Mouse (Mus musculus) hindbrain, embryonic 13.5 days (tissue): ENCODE measurements around the gene Erc2. TPM values are rescaled to one million over a fixed set of nuclear protein-coding genes. Genes with fewer than 3 reads are reported as not detected.
A peak's percentile ranks its signal among the peaks of the same experiment; 100 is the strongest.

Experiments used
- ATAC-seq: fragments of 200-750 bp; cut with Nextera tagmentation; 2 replicates; pipeline ENCODE4 v1.8.0; 2017; ENCODE audit warnings: moderate TSS enrichment; ENCODE audit not compliant: low FRiP score
- H3K27ac ChIP-seq: fragments of 300-500 bp; sonication (generic); 2 replicates; pipeline ENCODE4 v1.5.1; 2015; ENCODE audit warnings: inconsistent platforms, mild to moderate bottlenecking, moderate library complexity
- H3K27me3 ChIP-seq: fragments of 300-500 bp; sonication (generic); 2 replicates; pipeline ENCODE4 v1.6.1; 2015; ENCODE audit warnings: mild to moderate bottlenecking, inconsistent platforms
- H3K36me3 ChIP-seq: fragments of 300-500 bp; sonication (generic); 2 replicates; pipeline ENCODE4 v1.6.1; 2015; ENCODE audit warnings: mild to moderate bottlenecking, inconsistent platforms
- H3K4me1 ChIP-seq: fragments of 300-500 bp; sonication (generic); replicated peaks from 2 replicates; pipeline ENCODE4 v1.6.1; 2015; ENCODE audit warnings: inconsistent platforms
- H3K4me2 ChIP-seq: fragments of 300-500 bp; sonication (generic); 2 replicates; pipeline ENCODE4 v1.6.1; 2015; ENCODE audit warnings: inconsistent platforms, mild to moderate bottlenecking, moderate library complexity
- H3K4me3 ChIP-seq: fragments of 300-500 bp; sonication (generic); 2 replicates; pipeline ENCODE4 v1.5.1; 2015; ENCODE audit warnings: mild to moderate bottlenecking, inconsistent platforms
- H3K9ac ChIP-seq: fragments of 300-500 bp; sonication (generic); 2 replicates; pipeline ENCODE4 v1.6.1; 2015; ENCODE audit warnings: mild to moderate bottlenecking, inconsistent platforms
- H3K9me3 ChIP-seq: fragments of 300-500 bp; sonication (generic); 2 replicates; pipeline ENCODE4 v1.6.1; 2016; ENCODE audit warnings: inconsistent platforms
- WGBS: fragments of 180-500 bp; shearing (Covaris S2); methylation state at CpG from one replicate; pipeline ENCODE4 v1.1.7; 2015; 5-methylcytosine and 5-hydroxymethylcytosine counted together
- polyA plus RNA-seq: library from polyadenylated mRNA; unstranded; fragments of >200 nt; fragmentation: Nextera tagmentation; extraction: Ambion mirVana; gene quantifications from 2 replicates; pipeline ENCODE4 v1.2.1, GENCODE M21; 2015

The Erc2 gene
- polyA plus RNA-seq, 1 experiment from 2014 or later, result 79.8 TPM

DNA sequence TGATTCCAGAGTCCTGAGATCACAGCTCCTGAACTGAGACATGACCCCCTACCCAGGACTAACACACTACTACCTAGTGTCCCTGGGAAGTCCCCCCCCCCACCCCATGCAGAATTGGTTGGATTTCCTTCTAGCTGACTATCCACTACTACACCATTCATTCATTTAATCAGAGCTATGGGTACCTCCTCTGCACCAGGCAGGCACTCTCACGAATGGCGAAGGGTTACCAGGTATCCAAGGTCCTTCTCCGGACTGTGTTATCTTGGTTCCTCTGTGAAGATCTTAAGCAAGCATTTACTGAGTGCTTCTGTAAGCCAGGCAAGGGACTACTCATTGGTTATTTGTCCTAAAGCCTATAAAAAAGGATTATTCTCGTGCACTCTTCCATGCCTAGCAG, 737.8 kb downstream of the Erc2 start:
- Histone ChIP-seq H3K27ac (no peak overlapping the region), H3K27me3 (peaks cover 7% of the 10 kb centered on the region; the same call in 1 of the 2 replicates), H3K9me3 (no peaks in the 10 kb centered on the region), H3K4me3 (no peak overlapping the region), H3K4me2 (no peak overlapping the region), H3K4me1 (no peaks in the 10 kb centered on the region), H3K9ac (no peak overlapping the region), H3K36me3 (no peaks in the 10 kb centered on the region)
- ATAC-seq, result no peak
- WGBS, result 92% methylated on average over 4 of the region's 4 CpGs

- no peaks in the 10 kb centered on the region for H3K9me3 ChIP-seq
- peaks cover 7% of the 10 kb centered on the region; the same call in 1 of the 2 replicates for H3K27me3 ChIP-seq
- ATAC-seq, result no peak
- H3K9ac ChIP-seq, result no peak overlapping the region
- no peak overlapping the region for H3K4me3 ChIP-seq
- no peak overlapping the region for H3K27ac ChIP-seq
- 60% methylated on average over 4 of the region's 4 CpGs for WGBS
- H3K4me2 ChIP-seq, result no peak overlapping the region
- H3K36me3 ChIP-seq, result no peaks in the 10 kb centered on the region
- H3K4me1 ChIP-seq, result no peaks in the 10 kb centered on the region
Measured at GRCm38 (mm10) chr14:28362336-28362735, 740.1 kb downstream of the Erc2 start.

- H3K27me3 ChIP-seq, result peaks cover 60% of the 10 kb centered on the region
- no peak for ATAC-seq
Measured at GRCm38 (mm10) chr14:28370713-28371112, 748.5 kb downstream of the Erc2 start.

GRCm38 (mm10) chr14:28371651-28372050, 749.4 kb downstream of the Erc2 start:
- peaks cover 21% of the 10 kb centered on the region for H3K4me1 ChIP-seq
- peaks cover 60% of the 10 kb centered on the region for H3K27me3 ChIP-seq
- no peaks in the 10 kb centered on the region for H3K36me3 ChIP-seq
- no peaks in the 10 kb centered on the region for H3K9me3 ChIP-seq
- 89% methylated on average over 10 of the region's 10 CpGs for WGBS
- no peak overlapping the region for H3K4me2 ChIP-seq
- no peak overlapping the region for H3K9ac ChIP-seq
- H3K27ac ChIP-seq, result no peak overlapping the region
- H3K4me3 ChIP-seq, result no peak overlapping the region
- ATAC-seq, result no peak

More at GRCm38 (mm10) chr14:28370713-28371112, 748.5 kb downstream of the Erc2 start:
- no peaks in the 10 kb centered on the region for H3K36me3 ChIP-seq
- 85% methylated on average over 8 of the region's 8 CpGs for WGBS
- H3K4me3 ChIP-seq, result no peak overlapping the region
- H3K9ac ChIP-seq, result no peak overlapping the region
- no peak overlapping the region for H3K4me2 ChIP-seq
- H3K9me3 ChIP-seq, result no peaks in the 10 kb centered on the region
- peaks cover 11% of the 10 kb centered on the region for H3K4me1 ChIP-seq
- H3K27ac ChIP-seq, result no peak overlapping the region

- WGBS, result 2% methylated on average over 10 of the region's 10 CpGs
- Histone ChIP-seq H3K36me3 (no peaks in the 10 kb centered on the region), H3K4me1 (peaks cover 25% of the 10 kb centered on the region), H3K9ac (no peak overlapping the region), H3K27ac (peak overlapping the region; percentile 55), H3K4me3 (no peak overlapping the region), H3K4me2 (peak overlapping the region; percentile 25), H3K27me3 (peaks cover 78% of the 10 kb centered on the region), H3K9me3 (no peaks in the 10 kb centered on the region)
- ATAC-seq, result no peak
Measured at GRCm38 (mm10) chr14:28375642-28376091, 753.4 kb downstream of the Erc2 start.

- Histone ChIP-seq H3K4me3 (no peak overlapping the region), H3K9me3 (no peaks in the 10 kb centered on the region), H3K4me1 (peaks cover 25% of the 10 kb centered on the region), H3K36me3 (no peaks in the 10 kb centered on the region), H3K27me3 (peaks cover 80% of the 10 kb centered on the region), H3K27ac (peak overlapping the region; percentile 55; the same call in 1 of the 2 replicates), H3K4me2 (no peak overlapping the region), H3K9ac (no peak overlapping the region)
- ATAC-seq, result no peak
- 26% methylated on average over 9 of the region's 9 CpGs for WGBS
Measured at GRCm38 (mm10) chr14:28376208-28376805, 754.1 kb downstream of the Erc2 start.

DNA sequence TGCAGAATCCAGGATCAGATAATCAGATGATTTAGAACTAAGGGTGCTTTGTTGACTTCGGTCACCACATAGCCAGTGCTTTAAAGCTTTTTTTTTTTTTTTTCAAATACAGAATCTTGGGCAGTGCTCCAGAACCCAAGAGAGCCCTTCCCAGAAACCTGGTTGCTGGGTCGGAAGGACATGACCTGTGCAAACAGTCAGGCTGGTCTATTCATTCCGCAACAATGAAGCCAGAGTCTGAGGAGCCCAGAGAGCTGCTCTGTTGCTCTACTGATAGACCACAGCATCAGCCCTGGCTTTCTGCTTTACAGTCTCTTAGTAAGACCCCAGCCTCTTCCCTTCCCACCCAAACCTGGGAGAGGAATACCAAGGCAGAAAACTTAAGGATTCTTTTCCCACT, 755.3 kb downstream of the Erc2 start:
- ATAC-seq, result no peak
- Histone ChIP-seq H3K4me2 (no peak overlapping the region), H3K4me3 (no peak overlapping the region), H3K36me3 (no peaks in the 10 kb centered on the region), H3K27ac (no peak overlapping the region), H3K27me3 (peaks cover 73% of the 10 kb centered on the region), H3K9ac (no peak overlapping the region), H3K4me1 (peaks cover 34% of the 10 kb centered on the region), H3K9me3 (no peaks in the 10 kb centered on the region)
- WGBS, result 55% methylated on average over 3 of the region's 3 CpGs

DNA sequence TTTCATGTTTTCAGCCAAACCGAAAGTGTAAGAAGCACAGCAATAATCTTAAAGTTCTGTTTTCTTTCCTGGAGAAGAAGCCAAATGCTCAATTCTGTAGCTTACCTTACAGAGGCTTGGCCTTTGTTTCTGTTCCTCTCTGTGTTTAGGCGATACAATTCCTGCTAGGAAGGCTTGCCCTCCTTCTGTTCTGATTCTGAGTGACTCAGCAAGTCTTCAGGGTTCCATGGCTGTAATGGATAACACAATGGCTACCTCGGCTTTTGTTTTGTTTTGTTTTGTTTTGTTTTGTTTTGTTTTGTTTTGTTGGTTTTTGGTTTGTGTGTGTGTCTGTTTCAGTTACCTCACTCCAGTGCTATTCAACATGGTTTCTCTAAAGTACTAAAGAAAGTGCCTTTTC, 757.9 kb downstream of the Erc2 start:
- Histone ChIP-seq H3K36me3 (0 out of 2 replicates have a peak, but pooled peaks cover 2% of the 10 kb centered on the region), H3K9me3 (no peaks in the 10 kb centered on the region), H3K4me1 (peaks cover 29% of the 10 kb centered on the region), H3K27ac (no peak overlapping the region), H3K27me3 (peaks cover 67% of the 10 kb centered on the region), H3K4me2 (no peak overlapping the region), H3K9ac (no peak overlapping the region), H3K4me3 (no peak overlapping the region)
- no peak for ATAC-seq
- 52% methylated on average over 3 of the region's 3 CpGs for WGBS

GRCm38 (mm10) chr14:28381801-28382550, 759.7 kb downstream of the Erc2 start:
- no peak for ATAC-seq
- no peak overlapping the region for H3K4me2 ChIP-seq
- 0 out of 2 replicates have a peak, but pooled peaks cover 2% of the 10 kb centered on the region for H3K36me3 ChIP-seq
- no peak overlapping the region for H3K4me3 ChIP-seq
- H3K9me3 ChIP-seq, result no peaks in the 10 kb centered on the region
- H3K9ac ChIP-seq, result no peak overlapping the region
- 60% methylated on average over 14 of the region's 14 CpGs for WGBS
- peaks cover 69% of the 10 kb centered on the region for H3K27me3 ChIP-seq
- H3K4me1 ChIP-seq, result 0 out of 2 replicates have a peak, but pooled peaks cover 13% of the 10 kb centered on the region
- no peak overlapping the region for H3K27ac ChIP-seq

GRCm38 (mm10) chr14:28386815-28387607, 764.8 kb downstream of the Erc2 start:
- ATAC-seq, result no peak
- WGBS, result 96% methylated on average over 3 of the region's 3 CpGs

DNA sequence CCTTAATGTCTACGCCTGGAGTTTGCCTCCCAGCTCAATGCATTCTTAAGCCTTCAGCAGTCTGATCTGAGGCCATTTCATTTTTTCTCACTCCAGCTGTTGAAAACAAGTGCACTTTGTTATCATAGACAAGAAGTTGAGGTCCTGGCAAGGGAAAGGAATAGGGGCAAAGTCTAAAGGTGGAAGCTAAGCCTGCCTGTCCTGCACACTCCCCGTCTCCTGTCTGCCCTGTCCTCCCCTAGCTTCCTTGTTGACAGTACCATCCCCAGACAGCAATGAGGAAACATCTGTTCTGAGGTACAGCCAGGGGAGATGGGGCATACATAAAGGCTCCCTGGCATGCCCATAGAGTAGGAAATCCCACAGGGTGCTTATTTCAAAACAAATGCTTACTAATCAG, 776.7 kb downstream of the Erc2 start:
- 79% methylated on average over 2 of the region's 2 CpGs for WGBS
- Histone ChIP-seq H3K4me2 (no peak overlapping the region), H3K27ac (no peak overlapping the region), H3K9me3 (no peaks in the 10 kb centered on the region), H3K36me3 (no peaks in the 10 kb centered on the region), H3K27me3 (no peaks in the 10 kb centered on the region), H3K4me1 (peaks cover 7% of the 10 kb centered on the region; the same call in 1 of the 2 replicates), H3K9ac (no peak overlapping the region), H3K4me3 (no peak overlapping the region)
- no peak for ATAC-seq

More at GRCm38 (mm10) chr14:28386815-28387607, 764.8 kb downstream of the Erc2 start:
- H3K4me2 ChIP-seq, result no peak overlapping the region
- H3K4me1 ChIP-seq, result 0 out of 2 replicates have a peak, but pooled peaks cover 5% of the 10 kb centered on the region
- no peak overlapping the region for H3K27ac ChIP-seq
- no peak overlapping the region for H3K9ac ChIP-seq
- no peaks in the 10 kb centered on the region for H3K9me3 ChIP-seq
- no peak overlapping the region for H3K4me3 ChIP-seq
- H3K27me3 ChIP-seq, result peaks cover 21% of the 10 kb centered on the region
- H3K36me3 ChIP-seq, result 0 out of 2 replicates have a peak, but pooled peaks cover 2% of the 10 kb centered on the region

GRCm38 (mm10) chr14:28399897-28400296, 777.7 kb downstream of the Erc2 start:
- H3K27ac ChIP-seq, result no peak overlapping the region
- peaks cover 7% of the 10 kb centered on the region; the same call in 1 of the 2 replicates for H3K4me1 ChIP-seq
- no peaks in the 10 kb centered on the region for H3K36me3 ChIP-seq
- H3K4me3 ChIP-seq, result no peak overlapping the region
- H3K4me2 ChIP-seq, result no peak overlapping the region
- no peaks in the 10 kb centered on the region for H3K9me3 ChIP-seq
- no peak overlapping the region for H3K9ac ChIP-seq
- WGBS, result 61% methylated on average over 9 of the region's 9 CpGs
- ATAC-seq, result no peak
- no peaks in the 10 kb centered on the region for H3K27me3 ChIP-seq
